Mouse (Mus musculus) heart, adult 2 months (tissue): ENCODE data around the gene Abcg3. TPM values are rescaled to one million over a fixed set of nuclear protein-coding genes. Genes with fewer than 3 reads are reported as not detected.
A peak's percentile ranks its signal among the peaks of the same experiment; 100 is the strongest.

Source experiments
- DNase-seq, 2 experiments: peaks; one replicate each; pipeline ENCODE4 v3.0.0; 2021
- H3K27ac ChIP-seq: fragments of 200-600 bp; 2 replicates; pipeline ENCODE4 v1.8.1; 2022
- H3K27me3 ChIP-seq: fragments of 200-500 bp; 2 replicates; pipeline ENCODE4 v1.6.1; 2012; ENCODE audit warnings: mild to moderate bottlenecking, low read length, inconsistent platforms, mixed read lengths; ENCODE audit not compliant: control insufficient read depth, insufficient read depth
- H3K36me3 ChIP-seq: fragments of 200-500 bp; 2 replicates; pipeline ENCODE4 v1.6.1; 2012; ENCODE audit warnings: low read length, inconsistent platforms; ENCODE audit not compliant: control insufficient read depth, insufficient read depth
- H3K4me1 ChIP-seq: fragments of 200-500 bp; 2 replicates; pipeline ENCODE4 v1.6.1; 2011; ENCODE audit warnings: low read length; ENCODE audit not compliant: control insufficient read depth, insufficient read depth
- H3K4me3 ChIP-seq: fragments of 200-600 bp; 2 replicates; pipeline ENCODE4 v1.8.1; 2022
- H3K79me2 ChIP-seq: fragments of 200-500 bp; replicated peaks from 2 replicates; pipeline ENCODE4 v1.6.1; 2012; ENCODE audit warnings: mild to moderate bottlenecking, inconsistent platforms, low read length, moderate library complexity, mixed read lengths; ENCODE audit not compliant: control insufficient read depth, insufficient read depth
- H3K9ac ChIP-seq: fragments of 200-500 bp; 2 replicates; pipeline ENCODE4 v1.6.1; 2012; ENCODE audit warnings: low read depth, mild to moderate bottlenecking, control low read depth, inconsistent platforms, low read length, mixed read lengths
- CTCF ChIP-seq: fragments of 200-600 bp; IDR thresholded peaks from 2 replicates; pipeline ENCODE4 v1.8.1; 2022; ENCODE audit warnings: antibody characterized with exemption, mild to moderate bottlenecking, moderate library complexity
- EP300 ChIP-seq: fragments of 200-500 bp; IDR thresholded peaks from 2 replicates; pipeline ENCODE4 v1.6.1; 2011; ENCODE audit warnings: low read depth, low read length, control low read depth; ENCODE audit not compliant: insufficient read depth
- POLR2A ChIP-seq: fragments of 200-500 bp; IDR thresholded peaks from 2 replicates; pipeline ENCODE4 v1.6.1; 2011; ENCODE audit warnings: mild to moderate bottlenecking, low read depth, low read length, control low read depth; ENCODE audit not compliant: insufficient read depth
- whole genome bisulfite sequencing: fragments of 180-500 bp; shearing (Covaris S2); methylation state at CpG from one replicate; pipeline ENCODE4 v1.1.7; 2018; 5-methylcytosine and 5-hydroxymethylcytosine counted together
- intact Hi-C: fragments of 180-260 bp; cut with DNase I; formaldehyde crosslinking; loops from one replicate; pipeline ENCODE4 v1.15.1; 2025
- long read RNA-seq: library from polyadenylated mRNA; stranded (forward); transcript quantifications from one replicate; pipeline ENCODE4 v2.0.0, GENCODE M21; 2021
- polyA plus RNA-seq: library from polyadenylated mRNA; depleted of rRNA; stranded (reverse); fragments of >200 nt; gene quantifications from 2 replicates; pipeline ENCODE4 v1.2.3, GENCODE M21; 2012; rRNA removed
- total RNA-seq, 2 experiments: library from RNA; stranded (reverse); gene quantifications; 2 replicates each; pipeline ENCODE4 v1.2.3; 2021

The Abcg3 gene
- total RNA-seq (under 1 TPM; 0.18 to 0.23 TPM), polyA plus RNA-seq (0.26 and 0.27 TPM in 2 replicates)
- long read RNA-seq = 0 reads

DNA sequence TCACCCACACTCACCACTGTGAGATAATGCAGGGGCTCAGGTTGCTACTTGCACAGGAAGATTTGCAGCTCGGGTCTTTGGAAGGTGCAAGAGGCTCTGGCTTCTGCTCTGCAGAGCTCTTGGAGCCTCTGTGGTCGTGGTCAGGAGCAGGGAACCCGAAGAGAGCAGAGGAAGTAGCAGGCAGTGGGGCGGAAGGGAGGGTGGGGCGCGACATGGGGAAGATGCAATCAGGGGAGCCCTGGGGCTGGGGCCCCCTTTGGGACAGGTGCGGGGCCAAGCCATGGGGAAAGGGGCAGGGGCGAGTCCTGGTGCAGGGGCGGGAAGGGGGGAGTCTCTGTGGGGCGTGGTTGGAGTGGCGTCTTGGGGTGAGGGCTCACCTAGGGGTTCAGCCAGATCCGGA is at the start of gene Abcg3:
Abcg3 (minus strand) TSS at position 184 of the 400 bp plus-strand sequence.
- H3K27ac ChIP-seq = no peak within 1 kb of the TSS
- TF ChIP-seq EP300 (no peak), POLR2A (no peak), CTCF (no peak)
- intact Hi-C loops = loop anchor here (10.0 kb wide), 2 partner anchors 72 to 132 kb away; no protein-coding TSS in a partner anchor
- 29% methylated on average over 12 of the region's 12 CpGs for WGBS
- no peak within 1 kb of the TSS for H3K9ac ChIP-seq
- no peaks in the 10 kb centered on the region; the same call in 1 of the 2 replicates for H3K36me3 ChIP-seq
- peaks cover 2% of the 10 kb centered on the region for H3K4me1 ChIP-seq
- no peaks in the 10 kb centered on the region for H3K79me2 ChIP-seq
- peak in 1 of 2 experiments; percentile 20 for DNase-seq
- H3K27me3 ChIP-seq = no peaks in the 10 kb centered on the region
- H3K4me3 ChIP-seq = no peak within 1 kb of the TSS

DNA sequence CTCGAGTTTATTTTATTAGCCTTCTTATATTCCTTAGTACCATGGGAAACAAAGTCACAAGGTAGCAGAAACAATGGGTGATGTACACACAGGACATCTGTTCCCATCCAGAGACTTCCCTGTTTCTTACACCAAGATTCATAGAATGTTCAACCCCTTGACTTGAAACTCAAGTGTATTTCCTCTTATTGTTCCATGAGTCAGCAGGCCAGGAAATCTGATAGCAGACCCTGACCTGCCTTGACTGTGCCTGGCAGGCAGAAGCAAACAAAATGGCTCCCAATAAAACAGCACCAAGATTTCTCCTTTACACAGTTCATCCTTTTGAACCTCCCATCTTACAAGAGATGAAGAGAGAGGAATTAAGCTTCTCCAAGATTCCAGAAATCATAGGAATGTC is 30.0 kb upstream of the Abcg3 start:
- intact Hi-C loops = no loop called here
- no peak overlapping the region for H3K4me3 ChIP-seq
- H3K79me2 ChIP-seq = no peaks in the 10 kb centered on the region
- no peak overlapping the region for H3K9ac ChIP-seq
- 56% methylated on average over 1 of the region's 1 CpGs for whole genome bisulfite sequencing
- H3K36me3 ChIP-seq = no peaks in the 10 kb centered on the region
- H3K4me1 ChIP-seq = no peaks in the 10 kb centered on the region
- no peak for DNase-seq
- H3K27ac ChIP-seq = no peak overlapping the region
- no peak for TF ChIP-seq POLR2A
- TF ChIP-seq CTCF = no peak
- TF ChIP-seq EP300 = no peak
- no peaks in the 10 kb centered on the region for H3K27me3 ChIP-seq

DNA sequence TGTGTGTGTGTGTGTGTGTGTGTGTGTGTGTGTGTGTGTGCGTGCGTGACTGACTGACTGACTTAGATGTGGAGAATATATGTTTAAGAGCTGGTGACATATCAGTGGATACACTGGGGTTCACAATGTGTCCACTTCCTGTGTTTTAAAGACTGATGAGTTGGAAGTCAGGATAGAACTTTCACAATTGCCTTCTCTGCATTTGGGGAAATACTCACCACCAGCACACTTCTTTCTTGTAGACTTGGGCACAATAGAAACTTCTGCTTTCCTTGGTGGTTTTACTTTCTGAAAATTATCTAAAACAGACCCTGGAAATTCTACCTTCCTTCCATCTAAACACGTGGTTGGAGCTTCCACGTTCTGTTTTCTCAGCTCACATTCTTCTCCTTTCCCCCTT is 29.1 kb upstream of the Abcg3 start:
- no peak for TF ChIP-seq CTCF
- no peak for TF ChIP-seq EP300
- TF ChIP-seq POLR2A = no peak
- Histone ChIP-seq H3K27ac (no peak overlapping the region), H3K79me2 (no peaks in the 10 kb centered on the region), H3K27me3 (no peaks in the 10 kb centered on the region), H3K9ac (no peak overlapping the region), H3K4me3 (no peak overlapping the region), H3K4me1 (no peaks in the 10 kb centered on the region), H3K36me3 (no peaks in the 10 kb centered on the region)
- intact Hi-C loops = no loop called here
- 81% methylated on average over 4 of the region's 4 CpGs for WGBS
- no peak for DNase-seq

DNA sequence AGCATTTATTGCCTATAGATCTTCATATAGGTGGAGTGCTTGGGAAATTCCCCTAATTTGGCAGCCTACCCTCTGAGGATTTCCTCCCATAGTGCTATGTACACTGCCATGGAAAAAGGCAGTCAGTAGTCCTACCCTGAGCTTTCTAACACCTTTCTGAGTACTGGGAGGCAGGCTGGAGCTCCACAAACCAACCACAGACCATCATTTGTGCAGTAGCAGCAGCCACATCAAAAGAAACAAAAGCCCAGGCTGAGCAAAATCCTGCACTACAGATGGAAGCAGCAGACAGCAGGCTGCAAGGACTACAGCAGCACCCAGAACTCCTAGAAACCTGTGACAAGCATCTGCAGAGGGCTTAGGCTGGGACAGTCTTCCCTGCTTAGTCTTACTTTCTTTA is 27.9 kb upstream of the Abcg3 start:
- no peak for DNase-seq
- Histone ChIP-seq H3K27ac (no peak overlapping the region), H3K4me1 (peaks cover under 1% of the 10 kb centered on the region), H3K79me2 (no peaks in the 10 kb centered on the region), H3K9ac (no peak overlapping the region), H3K27me3 (no peaks in the 10 kb centered on the region), H3K4me3 (no peak overlapping the region), H3K36me3 (no peaks in the 10 kb centered on the region)
- intact Hi-C loops = no loop called here
- TF ChIP-seq POLR2A = no peak
- no peak for TF ChIP-seq EP300
- no peak for TF ChIP-seq CTCF

DNA sequence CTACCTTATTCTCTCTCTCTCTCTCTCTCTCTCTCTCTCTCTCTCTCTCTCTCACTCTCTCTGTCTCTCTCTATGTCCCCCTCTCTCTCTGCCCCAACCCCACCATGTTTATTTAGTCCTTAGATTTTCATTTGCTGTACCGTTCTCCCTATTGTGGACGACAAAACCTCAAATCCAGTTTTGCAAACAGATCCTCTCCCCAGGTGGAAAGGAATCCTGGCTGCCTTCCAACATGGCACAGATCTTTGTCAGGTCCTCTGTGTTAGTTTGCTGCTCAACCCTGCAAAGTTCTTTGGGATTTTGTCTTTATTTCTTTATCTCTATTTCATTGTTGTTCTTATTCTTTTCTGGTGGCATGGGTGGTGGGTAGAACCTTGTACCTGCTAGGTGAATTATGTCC is 6.9 kb upstream of the Abcg3 start:
- intact Hi-C loops = loop anchor here (5.0 to 10.0 kb wide), 3 partner anchors 65 to 153 kb away; no protein-coding TSS in a partner anchor
- 80% methylated on average over 2 of the region's 2 CpGs for WGBS
- TF ChIP-seq POLR2A (no peak), CTCF (no peak), EP300 (no peak)
- Histone ChIP-seq H3K36me3 (no peaks in the 10 kb centered on the region; the same call in 1 of the 2 replicates), H3K27me3 (no peaks in the 10 kb centered on the region), H3K27ac (no peak overlapping the region), H3K9ac (no peak overlapping the region), H3K79me2 (no peaks in the 10 kb centered on the region), H3K4me3 (no peak overlapping the region), H3K4me1 (peaks cover 7% of the 10 kb centered on the region)
- no peak for DNase-seq

DNA sequence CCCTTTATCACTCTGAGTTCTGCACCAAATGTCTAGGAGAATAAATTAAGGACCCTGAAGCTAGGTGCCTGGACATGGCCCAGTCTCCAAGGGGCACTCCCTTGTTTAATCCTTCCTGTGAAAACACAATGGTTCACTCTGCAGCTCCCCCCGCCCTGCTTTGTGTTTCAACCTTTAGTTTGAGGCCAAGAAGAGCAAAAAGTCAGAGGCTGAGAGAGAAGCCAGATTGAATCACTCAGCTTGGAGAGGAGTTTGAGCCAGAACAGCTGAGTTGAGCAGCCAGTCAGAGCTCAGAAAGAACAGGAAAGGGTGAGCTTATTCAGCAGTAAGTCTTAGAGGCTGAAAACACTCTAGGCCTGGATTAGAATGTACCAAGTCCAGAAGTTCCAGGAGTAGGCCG is 5.5 kb upstream of the Abcg3 start:
- intact Hi-C loops = loop anchor here (5.0 to 10.0 kb wide), 3 partner anchors 67 to 154 kb away; no protein-coding TSS in a partner anchor
- TF ChIP-seq POLR2A (no peak), EP300 (no peak), CTCF (no peak)
- peaks cover 7% of the 10 kb centered on the region for H3K4me1 ChIP-seq
- no peaks in the 10 kb centered on the region; the same call in 1 of the 2 replicates for H3K36me3 ChIP-seq
- no peaks in the 10 kb centered on the region for H3K79me2 ChIP-seq
- no peak overlapping the region for H3K9ac ChIP-seq
- 40% methylated on average over 2 of the region's 2 CpGs for WGBS
- H3K27me3 ChIP-seq = no peaks in the 10 kb centered on the region
- H3K4me3 ChIP-seq = no peak overlapping the region
- peak; percentile 28 to 38 for DNase-seq
- H3K27ac ChIP-seq = peak overlapping the region; percentile 44
